Mouse (Mus musculus) kidney, adult 11 months (tissue): ENCODE data around the gene Mxra7.
A peak's percentile ranks its signal among the peaks of the same experiment; 100 is the strongest.

Experiments
- DNase-seq: peaks from one replicate; pipeline ENCODE4 v3.0.0; 2022

Mxra7 gene

DNA sequence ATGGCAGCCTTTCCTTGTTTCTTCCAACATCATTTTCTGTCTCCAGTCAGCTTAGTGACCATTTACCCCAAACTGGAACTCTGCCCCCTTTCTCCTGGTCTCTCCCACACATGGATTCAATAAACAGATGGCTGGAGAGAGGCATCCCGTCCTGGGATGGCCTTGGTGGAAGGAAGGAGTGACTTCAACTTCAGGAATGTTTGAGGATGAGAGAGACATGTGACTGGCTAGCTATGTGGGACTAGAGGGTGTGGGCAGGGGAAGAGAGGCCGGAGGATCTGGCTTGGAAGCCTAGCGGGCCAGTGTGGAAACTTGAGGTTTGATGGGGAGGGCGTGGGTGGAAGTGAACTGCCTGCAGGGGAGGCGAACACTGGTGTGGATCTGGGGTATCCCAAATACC is 11.1 kb downstream of the Mxra7 start:
- no peak for DNase-seq

DNA sequence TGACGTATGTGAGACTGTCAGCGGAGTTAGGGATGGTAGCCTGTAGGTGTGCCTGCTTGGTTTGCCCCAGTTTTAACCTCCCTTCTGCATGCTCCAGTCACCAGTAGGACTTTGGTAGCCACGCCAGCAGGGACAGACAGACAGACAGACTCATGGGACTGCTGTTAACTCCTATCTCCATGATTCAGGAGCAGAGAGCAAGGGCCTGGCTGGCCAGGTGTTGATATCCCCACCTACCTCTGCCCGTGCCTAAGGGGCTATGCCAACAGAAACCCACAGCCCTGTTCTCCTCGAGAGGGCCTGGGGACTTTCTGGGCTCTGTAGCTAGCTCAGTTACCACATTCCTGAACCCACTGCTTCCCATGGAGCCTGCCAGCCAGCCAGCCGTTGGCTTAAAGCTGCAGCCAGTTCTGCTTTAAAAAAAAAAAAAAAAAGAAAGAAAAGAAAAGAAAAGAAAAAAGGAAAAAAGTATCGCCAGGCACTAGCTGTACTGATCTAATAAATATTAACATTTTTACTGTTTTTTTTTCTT is 12.9 kb downstream of the Mxra7 start:
- DNase-seq = no peak

GRCm38 (mm10) chr11:116814076-116814883 is 13.6 kb downstream of the Mxra7 start:
- peak; percentile 63 for DNase-seq

- DNase-seq = no peak
Measured at GRCm38 (mm10) chr11:116813610-116814009, 14.2 kb downstream of the Mxra7 start.

DNA sequence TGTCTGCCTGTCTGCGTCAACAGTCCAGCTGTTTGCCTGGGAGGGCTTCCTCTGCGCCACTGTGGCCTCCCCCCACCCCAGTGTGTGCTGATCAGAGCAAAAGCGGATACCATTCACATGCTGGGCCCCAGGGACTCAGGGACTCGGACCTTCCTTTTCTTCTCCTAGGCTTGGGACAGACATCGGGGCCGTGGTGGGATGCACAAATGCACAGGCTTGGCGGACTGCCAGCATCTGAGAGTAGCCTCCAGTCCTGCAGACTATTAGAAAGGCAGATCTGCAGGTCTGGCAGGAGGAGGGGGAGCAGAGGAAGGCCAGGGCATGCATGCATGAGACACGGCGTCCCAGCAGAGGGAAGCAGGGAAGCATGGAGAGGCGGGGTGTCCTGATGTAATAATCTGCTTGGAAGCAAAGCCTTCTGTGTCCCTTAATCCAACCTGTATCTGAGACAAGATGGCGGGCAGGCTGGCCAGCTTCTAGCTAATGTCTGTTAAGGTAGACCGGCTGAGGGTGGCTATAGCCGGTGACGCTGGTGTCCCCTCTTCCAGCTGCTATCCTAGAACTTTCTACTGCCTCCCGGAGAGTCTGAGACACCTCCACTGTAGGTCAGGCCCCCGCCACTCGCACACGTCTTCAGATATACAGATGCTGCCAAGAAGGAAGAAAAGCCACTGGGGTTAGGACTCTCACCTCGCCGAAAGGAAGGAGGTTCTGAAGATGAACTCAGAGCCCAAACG is 14.9 kb downstream of the Mxra7 start:
- no peak for DNase-seq

DNA sequence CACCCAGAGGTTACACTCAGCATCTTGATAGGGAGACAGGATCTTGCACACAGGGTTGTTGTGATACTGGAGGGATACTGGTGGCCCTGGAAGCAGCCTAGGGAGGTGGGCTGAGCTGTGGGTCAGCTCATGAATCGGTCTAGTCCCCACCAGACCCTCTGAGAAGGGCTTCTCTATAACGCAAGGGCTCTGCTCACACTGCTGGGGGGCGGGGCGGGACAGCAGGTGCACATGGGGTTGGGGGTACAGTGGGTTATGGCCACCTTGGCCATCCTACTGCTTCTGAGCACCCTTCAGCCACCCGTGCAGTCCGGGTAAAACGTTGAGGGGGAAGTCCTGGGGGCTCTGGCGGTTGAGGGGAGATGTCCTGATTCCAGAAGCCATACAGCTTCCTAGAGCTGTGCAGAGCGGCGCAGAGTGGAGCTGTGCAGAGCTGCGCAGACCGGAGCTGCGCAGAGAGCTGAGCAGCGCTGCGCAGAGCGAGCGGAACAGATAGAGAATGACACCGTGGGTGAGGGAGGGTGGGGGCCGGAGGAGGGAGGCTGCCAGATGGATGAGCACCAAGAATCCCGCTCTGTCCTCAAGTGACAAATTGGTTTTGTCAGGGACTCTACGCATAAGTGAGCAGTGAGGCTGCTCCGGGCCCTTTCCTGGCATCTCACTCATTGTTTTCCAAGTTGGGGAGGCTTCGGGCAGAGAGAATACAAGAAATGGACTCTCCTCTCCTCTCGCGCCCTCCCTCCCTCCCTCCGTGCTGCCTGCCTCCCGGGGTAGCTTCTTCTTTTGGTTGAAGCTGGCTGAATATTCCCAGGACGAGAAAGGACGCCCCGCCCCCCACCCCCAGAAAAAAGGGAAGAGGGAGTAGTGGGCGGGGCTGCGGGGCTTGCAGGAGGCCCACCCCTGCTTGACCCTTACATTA is 16.6 kb downstream of the Mxra7 start:
- DNase-seq = no peak

- no peak for DNase-seq
Measured at GRCm38 (mm10) chr11:116810528-116810927, 17.3 kb downstream of the Mxra7 start.

GRCm38 (mm10) chr11:116809520-116809919 is 18.3 kb downstream of the Mxra7 start:
- DNase-seq = no peak

- no peak for DNase-seq
Measured at GRCm38 (mm10) chr11:116808811-116809395, 18.9 kb downstream of the Mxra7 start.

DNA sequence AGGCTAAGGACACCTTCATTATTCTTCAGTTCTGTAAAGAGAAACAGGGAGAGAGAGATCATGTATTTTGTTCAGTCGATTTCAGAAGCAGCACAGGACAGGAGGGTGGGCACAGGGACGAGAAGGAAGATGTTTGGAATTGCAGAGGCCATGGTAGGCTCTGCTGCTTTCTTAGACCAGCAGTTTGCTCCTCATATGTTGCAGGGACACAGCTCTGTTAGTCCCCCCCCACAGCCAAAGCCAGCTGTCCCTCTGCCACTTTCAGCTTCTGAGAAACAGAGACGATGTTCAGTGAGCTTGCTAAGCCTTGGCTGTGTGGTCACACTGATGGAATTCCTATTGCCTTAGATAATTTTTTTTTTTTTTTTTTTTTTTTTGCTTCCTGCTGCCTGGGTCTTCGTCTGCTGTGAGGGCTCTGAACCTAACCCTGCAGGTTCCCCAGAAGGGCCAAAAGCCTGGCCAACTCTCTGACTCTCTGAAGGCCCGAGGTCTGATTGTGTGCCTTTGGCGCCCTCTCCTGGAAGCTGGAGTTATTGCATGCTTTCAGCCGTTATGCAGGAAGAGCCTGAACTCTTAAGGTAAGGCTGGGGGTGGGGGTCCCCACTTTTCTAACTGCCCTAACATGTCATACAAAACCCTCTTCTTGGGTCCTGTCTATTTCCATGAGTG is 19.8 kb downstream of the Mxra7 start:
- peak; percentile 79 for DNase-seq

- DNase-seq = no peak
Measured at GRCm38 (mm10) chr11:116807526-116807925, 20.3 kb downstream of the Mxra7 start.

DNA sequence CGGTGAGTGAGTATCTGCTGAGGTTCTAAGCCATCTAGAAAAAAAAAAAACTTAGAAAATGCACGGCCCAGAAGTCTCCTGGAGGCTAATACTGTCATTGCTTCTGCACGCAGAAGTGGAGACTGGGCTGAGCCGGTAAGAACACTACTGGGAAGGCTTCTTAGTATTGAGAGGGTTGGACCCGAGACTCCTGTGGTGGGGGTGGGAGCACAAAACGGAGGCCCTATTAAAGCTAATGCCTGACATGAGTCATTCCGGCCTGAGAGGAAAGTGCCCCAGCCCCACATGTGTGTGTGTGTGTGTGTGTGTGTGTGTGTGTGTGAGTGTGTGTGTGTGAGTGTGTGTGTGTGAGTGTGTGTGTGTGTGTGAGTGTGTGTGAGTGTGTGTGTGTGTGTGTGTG is 20.7 kb downstream of the Mxra7 start:
- no peak for DNase-seq

- DNase-seq = no peak
Measured at GRCm38 (mm10) chr11:116806136-116807071, 21.4 kb downstream of the Mxra7 start.

GRCm38 (mm10) chr11:116802709-116803108 is 25.1 kb downstream of the Mxra7 start:
- DNase-seq = no peak

GRCm38 (mm10) chr11:116801106-116801505 is 26.7 kb downstream of the Mxra7 start:
- DNase-seq = no peak

- DNase-seq = no peak
Measured at GRCm38 (mm10) chr11:116799364-116799763, 28.5 kb downstream of the Mxra7 start.

GRCm38 (mm10) chr11:116784221-116784620 is 43.6 kb downstream of the Mxra7 start:
- DNase-seq = no peak

- DNase-seq = no peak
Measured at GRCm38 (mm10) chr11:116782737-116783145, 45.1 kb downstream of the Mxra7 start.

DNA sequence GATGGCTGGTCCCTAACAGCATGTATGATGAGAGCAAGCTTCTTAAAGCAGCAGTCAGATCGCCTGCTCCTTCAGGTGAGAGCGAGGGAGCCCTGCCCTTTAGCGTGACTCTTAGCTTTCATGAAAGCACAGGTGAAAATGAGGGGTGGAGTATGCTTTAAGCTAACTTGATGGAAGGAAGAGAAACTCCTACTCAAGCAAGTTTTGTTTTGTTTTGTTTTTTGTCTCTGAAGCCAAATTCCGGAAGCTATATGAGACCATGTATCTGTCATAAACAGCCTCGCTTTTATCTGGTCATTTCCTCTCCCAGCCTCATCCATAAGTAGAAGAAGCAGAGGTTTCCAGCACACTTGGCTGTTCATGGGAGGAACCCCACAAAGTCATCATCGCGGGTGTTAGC is 52.4 kb downstream of the Mxra7 start, which contains the start of gene St6galnac1:
St6galnac1 (minus strand) TSS at position 101 of the 400 bp plus-strand sequence.
- DNase-seq = no peak

DNA sequence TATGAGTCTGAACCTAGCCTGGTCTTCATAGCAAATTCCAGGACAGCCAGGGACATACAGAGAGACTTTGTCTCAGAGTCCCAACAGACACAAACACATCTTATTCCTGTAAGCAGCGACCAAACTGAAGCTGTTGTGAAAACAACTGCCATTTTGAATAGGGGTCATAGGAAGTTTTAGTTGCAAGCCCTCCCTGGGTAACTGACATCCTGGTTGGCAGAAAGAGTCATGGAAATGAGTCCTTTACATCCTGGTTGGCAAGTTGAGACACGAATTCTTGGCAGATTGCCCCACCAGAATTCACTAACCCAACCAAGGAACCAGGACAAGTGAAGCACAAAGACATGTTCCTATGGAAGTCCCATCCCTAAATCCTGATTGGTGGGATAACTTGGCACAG is 54.6 kb downstream of the Mxra7 start:
- no peak for DNase-seq

GRCm38 (mm10) chr11:116769873-116770272 is 58.0 kb downstream of the Mxra7 start:
- no peak for DNase-seq
